Mouse (Mus musculus) neural tube, embryonic 14.5 days (tissue): ENCODE data around the gene Gsta3. TPM values are rescaled to one million over a fixed set of nuclear protein-coding genes. Genes with fewer than 3 reads are reported as not detected.
A peak's percentile ranks its signal among the peaks of the same experiment; 100 is the strongest.
"Not testable (repeated sequence)": the region's sequence is repeated elsewhere in the genome, so short reads cannot be mapped to it uniquely, and the experiment has no call there.

Experiments used
- ATAC-seq: fragments of 200-750 bp; cut with Nextera tagmentation; 2 replicates; pipeline ENCODE4 v1.8.0; 2017; ENCODE audit warnings: low read depth, mild to moderate bottlenecking, moderate TSS enrichment, moderate library complexity
- H3K27ac ChIP-seq: fragments of 300-500 bp; sonication (generic); 2 replicates; pipeline ENCODE4 v1.5.1; 2014; ENCODE audit warnings: low read depth, mild to moderate bottlenecking, control low read depth, low read length, moderate library complexity, mixed read lengths
- H3K27me3 ChIP-seq: fragments of 300-500 bp; sonication (generic); 2 replicates; pipeline ENCODE4 v1.6.1; 2014; ENCODE audit warnings: low read length; ENCODE audit not compliant: control insufficient read depth, insufficient read depth
- H3K36me3 ChIP-seq: fragments of 300-500 bp; sonication (generic); 2 replicates; pipeline ENCODE4 v1.6.1; 2014; ENCODE audit warnings: low read length, mixed read lengths; ENCODE audit not compliant: control insufficient read depth, insufficient read depth
- H3K4me1 ChIP-seq: fragments of 300-500 bp; sonication (generic); 2 replicates; pipeline ENCODE4 v1.6.1; 2014; ENCODE audit warnings: low read length; ENCODE audit not compliant: control insufficient read depth, insufficient read depth
- H3K4me2 ChIP-seq: fragments of 300-500 bp; sonication (generic); 2 replicates; pipeline ENCODE4 v1.6.1; 2014; ENCODE audit warnings: mild to moderate bottlenecking, low read depth, low read length, control low read depth
- H3K4me3 ChIP-seq: fragments of 300-500 bp; sonication (generic); 2 replicates; pipeline ENCODE4 v1.5.1; 2014; ENCODE audit warnings: low read depth, low read length, control low read depth, mixed read lengths
- H3K9ac ChIP-seq: fragments of 300-500 bp; sonication (generic); replicated peaks from 2 replicates; pipeline ENCODE4 v1.6.1; 2014; ENCODE audit warnings: low read depth, mild to moderate bottlenecking, control low read depth, low read length, mixed read lengths
- H3K9me3 ChIP-seq: fragments of 300-500 bp; sonication (generic); 2 replicates; pipeline ENCODE4 v1.6.1; 2016; ENCODE audit warnings: low read length; ENCODE audit not compliant: control insufficient read depth
- whole genome bisulfite sequencing: fragments of 180-500 bp; shearing (Covaris S2); extraction: QIAGEN DNeasy Blood & Tissue Kit; methylation state at CpG from one replicate; pipeline ENCODE4 v1.1.7; 2014; 5-methylcytosine and 5-hydroxymethylcytosine counted together
- polyA plus RNA-seq: library from polyadenylated mRNA; unstranded; fragments of >200 nt; fragmentation: Nextera tagmentation; extraction: Ambion mirVana; gene quantifications from 2 replicates; pipeline ENCODE4 v1.2.1, GENCODE M21; 2014

Gene Gsta3
- 0.37 and 0.73 TPM in 2 replicates for polyA plus RNA-seq

GRCm38 (mm10) chr1:21239911-21240898 is at the start of gene Gsta3:
Gene Gsta3, plus strand, starts transcription at chr1:21240589.
- no peak within 1 kb of the TSS for H3K27ac ChIP-seq
- no peak for ATAC-seq
- H3K36me3 ChIP-seq: no peaks in the 10 kb centered on the region
- 95% methylated on average over 8 of the region's 8 CpGs for WGBS
- no peak within 1 kb of the TSS for H3K9ac ChIP-seq
- H3K9me3 ChIP-seq: no peaks in the 10 kb centered on the region
- H3K4me3 ChIP-seq: no peak within 1 kb of the TSS
- no peaks in the 10 kb centered on the region for H3K27me3 ChIP-seq
- H3K4me2 ChIP-seq: no peak within 1 kb of the TSS
- no peaks in the 10 kb centered on the region for H3K4me1 ChIP-seq

DNA sequence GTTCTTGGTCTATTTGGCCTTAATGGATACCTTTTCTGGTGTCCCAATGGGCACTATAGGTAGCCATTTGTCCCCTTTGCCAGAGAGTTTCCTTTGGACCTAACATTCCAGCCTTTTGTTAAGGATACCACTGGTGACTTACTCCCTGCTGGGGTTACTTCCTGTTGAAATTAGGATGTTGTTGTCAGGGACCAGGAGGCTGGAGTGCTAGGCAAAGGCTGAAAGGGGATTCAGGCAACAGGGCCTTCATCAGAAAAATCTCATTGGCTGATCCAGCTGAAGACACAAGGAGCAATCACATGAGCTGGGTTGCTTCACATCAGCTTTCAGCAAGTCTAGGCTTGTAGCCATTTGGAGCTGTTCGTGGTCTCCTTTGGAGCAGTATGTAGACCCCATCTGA is 34.1 kb upstream of the Gsta3 start:
- no peaks in the 10 kb centered on the region for H3K4me1 ChIP-seq
- H3K27me3 ChIP-seq: no peaks in the 10 kb centered on the region
- WGBS: 89% methylated on average over 1 of the region's 1 CpGs
- H3K9ac ChIP-seq: no peak overlapping the region
- ATAC-seq: no peak
- H3K9me3 ChIP-seq: no peaks in the 10 kb centered on the region
- H3K4me3 ChIP-seq: no peak overlapping the region
- no peak overlapping the region for H3K4me2 ChIP-seq
- no peaks in the 10 kb centered on the region for H3K36me3 ChIP-seq
- H3K27ac ChIP-seq: no peak overlapping the region

- H3K4me2 ChIP-seq, H3K9ac ChIP-seq, H3K27me3 ChIP-seq, H3K27ac ChIP-seq, H3K4me1 ChIP-seq, H3K4me3 ChIP-seq, H3K9me3 ChIP-seq, H3K36me3 ChIP-seq, ATAC-seq: not testable (repeated sequence)
- WGBS: 23% methylated on average over 3 of the region's 3 CpGs
Measured at GRCm38 (mm10) chr1:21213537-21213936, 26.9 kb upstream of the Gsta3 start.

DNA sequence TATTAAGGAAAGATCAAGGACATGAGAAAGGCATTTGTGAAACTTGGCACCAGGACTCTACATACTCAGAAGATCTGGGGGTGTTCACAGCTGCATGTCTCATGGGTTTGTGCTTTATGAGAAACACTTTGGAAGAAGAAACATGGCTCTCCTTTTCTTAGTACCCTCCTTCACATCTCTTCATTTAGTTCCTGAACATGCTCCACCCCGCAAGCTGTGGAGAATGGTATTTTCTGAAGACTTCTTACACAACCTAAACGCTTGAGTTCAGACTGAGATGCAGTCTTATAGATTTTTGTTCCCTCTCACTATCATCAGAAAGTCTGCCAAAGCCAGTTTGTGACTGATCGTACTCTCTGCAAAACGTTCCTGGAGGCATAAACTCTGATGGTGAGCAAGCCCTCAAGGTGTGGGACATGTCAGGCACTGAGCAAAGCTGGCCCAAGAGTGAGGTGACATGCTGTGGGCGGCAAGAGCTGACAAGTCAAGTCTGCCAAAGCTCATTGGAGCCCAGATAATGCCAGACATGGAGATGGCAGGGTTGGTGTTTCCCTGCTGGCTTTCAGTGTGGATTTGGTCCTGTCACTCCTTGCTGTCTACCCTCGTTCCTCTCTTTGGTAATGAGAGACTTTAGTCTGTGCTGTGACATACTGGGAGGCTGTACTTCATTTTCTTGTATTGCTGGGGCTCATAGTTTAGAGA is 26.2 kb upstream of the Gsta3 start:
- H3K4me2 ChIP-seq, H3K27me3 ChIP-seq, ATAC-seq, H3K4me1 ChIP-seq, H3K9ac ChIP-seq, H3K4me3 ChIP-seq, H3K27ac ChIP-seq, H3K36me3 ChIP-seq, H3K9me3 ChIP-seq: not testable (repeated sequence)
- 79% methylated on average over 6 of the region's 6 CpGs for WGBS

- WGBS: under 1% methylated on average over 17 of the region's 17 CpGs
- peak within 1 kb of the TSS; percentile 69 for H3K4me2 ChIP-seq
- peak; percentile 98 for ATAC-seq
- no peaks in the 10 kb centered on the region for H3K27me3 ChIP-seq
- peak within 1 kb of the TSS; percentile 44 for H3K4me3 ChIP-seq
- H3K36me3 ChIP-seq: no peaks in the 10 kb centered on the region
- H3K9ac ChIP-seq: peak within 1 kb of the TSS; percentile 76
- H3K27ac ChIP-seq: no peak within 1 kb of the TSS; the same call in 1 of the 2 replicates
- H3K4me1 ChIP-seq: peaks cover 5% of the 10 kb centered on the region; the same call in 1 of the 2 replicates
- no peaks in the 10 kb centered on the region for H3K9me3 ChIP-seq
Measured at GRCm38 (mm10) chr1:21218489-21218919, 21.9 kb upstream of the Gsta3 start, which contains the start of gene Tmem14a. Gene Tmem14a, plus strand, starts transcription at chr1:21218575.

GRCm38 (mm10) chr1:21227756-21228395 is 12.5 kb upstream of the Gsta3 start:
- no peak overlapping the region for H3K4me3 ChIP-seq
- H3K36me3 ChIP-seq: no peaks in the 10 kb centered on the region
- H3K4me1 ChIP-seq: no peaks in the 10 kb centered on the region
- no peak overlapping the region for H3K27ac ChIP-seq
- H3K27me3 ChIP-seq: no peaks in the 10 kb centered on the region
- no peak overlapping the region for H3K4me2 ChIP-seq
- H3K9ac ChIP-seq: no peak overlapping the region
- no peaks in the 10 kb centered on the region for H3K9me3 ChIP-seq
- 90% methylated on average over 6 of the region's 6 CpGs for WGBS
- ATAC-seq: no peak

DNA sequence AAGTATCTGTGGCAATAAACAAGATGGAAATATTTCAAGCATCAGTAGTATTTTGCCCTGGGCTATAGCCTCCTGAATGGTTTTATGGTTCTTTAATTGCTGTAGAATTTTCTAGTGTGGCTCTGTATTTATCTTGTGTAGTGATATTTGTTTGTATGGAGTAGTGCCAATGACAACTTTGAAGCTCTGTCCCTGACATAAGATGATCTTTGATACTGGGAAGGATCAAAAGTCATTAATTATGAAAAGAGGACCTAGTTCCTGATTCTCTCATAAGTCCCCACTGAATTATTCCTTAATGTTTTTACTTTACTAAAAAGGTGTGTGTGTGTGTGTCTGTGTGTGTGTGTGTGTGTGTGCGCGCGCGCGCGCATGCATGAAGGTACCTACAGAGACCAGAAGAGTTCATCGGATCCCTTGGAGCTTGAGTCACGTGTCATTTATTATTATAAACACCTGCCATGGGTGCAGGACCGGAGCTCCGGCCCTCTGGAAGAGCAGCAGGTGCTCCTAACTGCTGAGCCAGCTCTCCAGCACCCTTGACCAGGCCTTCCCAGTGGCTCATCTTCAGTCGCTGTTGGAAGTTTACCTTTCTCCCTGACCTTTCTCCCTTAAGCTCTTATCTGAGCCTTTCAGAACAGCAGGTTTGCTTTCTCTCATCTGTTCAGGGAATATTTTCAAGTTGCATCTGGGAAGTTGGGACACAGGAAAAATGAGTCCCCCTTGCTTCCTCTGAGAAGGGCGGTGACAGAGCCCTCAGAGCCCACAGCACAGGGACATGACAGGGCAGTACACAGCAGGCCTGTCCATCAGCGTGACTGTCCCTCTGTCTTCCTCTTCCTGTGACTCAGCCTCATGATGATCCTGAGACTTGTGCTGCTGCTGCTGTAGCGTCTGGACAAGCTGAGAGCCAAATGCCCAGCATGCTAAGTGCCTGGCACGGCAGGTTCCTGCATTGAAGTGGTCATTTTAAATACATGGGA is 11.4 kb upstream of the Gsta3 start:
- H3K4me1 ChIP-seq, H3K4me3 ChIP-seq, H3K4me2 ChIP-seq, H3K36me3 ChIP-seq, ATAC-seq, H3K9ac ChIP-seq, H3K27me3 ChIP-seq, H3K27ac ChIP-seq, H3K9me3 ChIP-seq: not testable (repeated sequence)
- WGBS: 79% methylated on average over 15 of the region's 15 CpGs

DNA sequence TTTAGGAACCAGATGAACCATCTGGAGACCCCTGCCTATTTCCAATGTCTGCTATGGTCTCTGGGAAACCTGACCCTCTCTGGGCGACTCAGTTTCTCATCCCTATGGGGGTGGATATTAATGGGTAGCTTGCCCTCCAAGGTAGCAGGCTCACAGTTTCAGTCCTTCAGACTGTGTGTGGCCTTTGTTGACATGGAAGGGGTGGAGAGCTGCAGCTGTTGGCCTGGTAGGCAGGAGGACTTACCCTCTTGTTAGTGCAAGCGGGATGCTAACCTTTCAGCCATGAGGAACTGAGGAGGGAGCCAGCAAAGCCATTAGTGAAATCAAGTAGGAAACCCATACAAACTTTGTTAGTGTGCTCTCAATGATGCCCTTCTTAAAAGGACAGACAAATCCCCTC is 10.0 kb upstream of the Gsta3 start:
- WGBS: 85% methylated on average over 2 of the region's 2 CpGs
- H3K4me3 ChIP-seq: no peak overlapping the region

More for the DNA sequence above, 10.0 kb upstream of the Gsta3 start:
- no peak overlapping the region for H3K27ac ChIP-seq
- H3K9ac ChIP-seq: no peak overlapping the region
- H3K27me3 ChIP-seq: no peaks in the 10 kb centered on the region
- H3K4me1 ChIP-seq: no peaks in the 10 kb centered on the region
- no peaks in the 10 kb centered on the region for H3K9me3 ChIP-seq
- no peaks in the 10 kb centered on the region for H3K36me3 ChIP-seq
- no peak overlapping the region for H3K4me2 ChIP-seq
- ATAC-seq: no peak
